Mouse (Mus musculus): Measurements from ENCODE around the gene Maff. TPM values are rescaled to one million over a fixed set of nuclear protein-coding genes. Genes with fewer than 3 reads are reported as not detected.
A peak's percentile ranks its signal among the peaks of the same experiment; 100 is the strongest.

The Maff gene
- polyA plus RNA-seq, 1 experiment from 2014 or later: 2.6 TPM

MicroRNA genes within 50 kb of the gene (microRNA counts, 519-probe panel; counts per million panel counts)
- not detected for microRNA mmu-miR-1943

Small RNAs within 50 kb of the gene (microRNA-seq; reads per million reads assigned to microRNA genes)
- gene Mir1943: 3.5 reads per million, percentile 12 among the genes with 10 or more reads in this experiment

Other genes starting within 250 kb of the Maff start
- gene Micall1, start 237.7 kb upstream of the Maff start, polyA plus RNA-seq (2016; fragmentation: Nextera tagmentation; extraction: Ambion mirVana): 24.2 and 24.3 TPM in 2 replicates
- gene Polr2f, start 205.6 kb upstream of the Maff start, polyA plus RNA-seq (2016; fragmentation: Nextera tagmentation; extraction: Ambion mirVana): 265 and 289 TPM in 2 replicates
- gene 1700088E04Rik, start 205.4 kb upstream of the Maff start, polyA plus RNA-seq (2016; fragmentation: Nextera tagmentation; extraction: Ambion mirVana): 6.3 and 6.6 TPM in 2 replicates
- 0.28 and 0.44 TPM in 2 replicates for gene Sox10, start 181.4 kb upstream of the Maff start, polyA plus RNA-seq (2016; fragmentation: Nextera tagmentation; extraction: Ambion mirVana)
- gene Pick1, start 117.4 kb upstream of the Maff start, polyA plus RNA-seq (2016; fragmentation: Nextera tagmentation; extraction: Ambion mirVana): 33.8 and 37.6 TPM in 2 replicates
- gene Gm49486, start 117.2 kb upstream of the Maff start, polyA plus RNA-seq (2016; fragmentation: Nextera tagmentation; extraction: Ambion mirVana): 0.49 and 1.0 TPM in 2 replicates
- 0.36 and 0.65 TPM in 2 replicates for gene Slc16a8, start 91.9 kb upstream of the Maff start, polyA plus RNA-seq (2016; fragmentation: Nextera tagmentation; extraction: Ambion mirVana)
- gene Baiap2l2, start 61.1 kb upstream of the Maff start, polyA plus RNA-seq (2016; fragmentation: Nextera tagmentation; extraction: Ambion mirVana): 9.3 and 11.9 TPM in 2 replicates
- 12.1 and 14.4 TPM in 2 replicates for gene Pla2g6, start 18.2 kb upstream of the Maff start, polyA plus RNA-seq (2016; fragmentation: Nextera tagmentation; extraction: Ambion mirVana)
- gene Tmem184b, start 56.9 kb downstream of the Maff start, polyA plus RNA-seq (2016; fragmentation: Nextera tagmentation; extraction: Ambion mirVana): 77.2 and 82.3 TPM in 2 replicates
- gene Csnk1e, start 108.9 kb downstream of the Maff start, polyA plus RNA-seq (2016; fragmentation: Nextera tagmentation; extraction: Ambion mirVana): 103 and 111 TPM in 2 replicates
- gene Kcnj4, start 158.6 kb downstream of the Maff start, polyA plus RNA-seq (2016; fragmentation: Nextera tagmentation; extraction: Ambion mirVana): 0.14 and 0.41 TPM in 2 replicates
- 49.6 and 51.9 TPM in 2 replicates for gene Kdelr3, start 169.8 kb downstream of the Maff start, polyA plus RNA-seq (2016; fragmentation: Nextera tagmentation; extraction: Ambion mirVana)
- gene Ddx17, start 200.1 kb downstream of the Maff start, polyA plus RNA-seq (2016; fragmentation: Nextera tagmentation; extraction: Ambion mirVana): 37.1 and 39.9 TPM in 2 replicates

All from heart, embryonic 12.5 days (tissue).